Comparison of ENCODE assay signal across 19 mouse cellular contexts in genomic region chr10:69160877-69161276, GRCm38 (mm10). TPM values are rescaled to one million over a fixed set of nuclear protein-coding genes. Genes with fewer than 3 reads are reported as not detected.
DNase-seq lines count a peak whose midpoint lies in the region; ATAC-seq lines count a peak whose summit lies in the region.
"Had no signal": no experiment of that assay in that cellular context is flagged by ENCODE, and none has a peak within 500 bp of the region (broad histone marks: within the 10 kb centered on the region; RNA-seq: fewer than 3 reads in every experiment).

No protein-coding gene starts in this region.

- peak; percentile 81 for DNase-seq in kidney, adult 11 months
- DNase-seq in kidney, adult 8-10 months = peak; percentile 75 to 88
- DNase-seq in kidney, postnatal 36 days = peak; percentile 67 to 90
- peak; percentile 32 for DNase-seq in thymus, postnatal 4 days
- no peak for DNase-seq in neural tube, embryonic 10.5 days (ENCODE audit: extremely low spot score, low spot score)
- DNase-seq in gastrocnemius, adult 18-20 months (ENCODE audit: low spot score) = no peak
- DNase-seq: adrenal gland, postnatal 10 days; cerebellum, adult 11-12 months; cerebellum, postnatal 25 days; gastrocnemius, postnatal 36 days; heart, postnatal 10 days; right cerebral cortex, postnatal 14 days had no signal

- WGBS in kidney, embryonic 14.5 days = 84% methylated on average over 2 of the region's 2 CpGs

- no peaks in the 10 kb centered on the region for H3K4me1 ChIP-seq in kidney, embryonic 14.5 days (ENCODE audit: control insufficient read depth, insufficient read depth, low read length)
- H3K4me1 ChIP-seq: forebrain, embryonic 13.5 days; hindbrain, embryonic 15.5 days had no signal

- H3K9me3 ChIP-seq in kidney, embryonic 14.5 days (ENCODE audit: control insufficient read depth, low read length) = no peaks in the 10 kb centered on the region
- H3K9me3 ChIP-seq: forebrain, embryonic 13.5 days; hindbrain, embryonic 15.5 days; lung, embryonic 15.5 days had no signal

- H3K4me3 ChIP-seq in kidney, embryonic 14.5 days (ENCODE audit: low read length) = no peak overlapping the region
- H3K4me3 ChIP-seq: forebrain, embryonic 13.5 days; hindbrain, embryonic 15.5 days; limb, embryonic 13.5 days; lung, embryonic 15.5 days had no signal

- H3K27me3 ChIP-seq in kidney, embryonic 14.5 days (ENCODE audit: control insufficient read depth, insufficient read depth, low read length) = no peaks in the 10 kb centered on the region
- H3K27me3 ChIP-seq: forebrain, embryonic 13.5 days; hindbrain, embryonic 15.5 days; limb, embryonic 13.5 days; lung, embryonic 15.5 days had no signal

- H3K36me3 ChIP-seq in kidney, embryonic 14.5 days (ENCODE audit: control insufficient read depth, insufficient read depth, low read length) = no peaks in the 10 kb centered on the region
- H3K36me3 ChIP-seq: hindbrain, embryonic 15.5 days; limb, embryonic 13.5 days; lung, embryonic 15.5 days had no signal

- no peak overlapping the region for H3K27ac ChIP-seq in kidney, embryonic 14.5 days (ENCODE audit: low read depth, low read length)
- H3K27ac ChIP-seq: forebrain, embryonic 13.5 days; hindbrain, embryonic 15.5 days; limb, embryonic 13.5 days; lung, embryonic 15.5 days; macrophage had no signal

- ATAC-seq in kidney, embryonic 14.5 days (ENCODE audit: low FRiP score, low TSS enrichment) = no peak
- ATAC-seq: forebrain, embryonic 13.5 days had no signal

- no peak overlapping the region for H3K9ac ChIP-seq in kidney, embryonic 14.5 days (ENCODE audit: low read depth, low read length)
- H3K9ac ChIP-seq: forebrain, embryonic 13.5 days; hindbrain, embryonic 15.5 days; limb, embryonic 13.5 days; lung, embryonic 15.5 days had no signal

- H3K4me2 ChIP-seq in kidney, embryonic 14.5 days (replicated peaks; ENCODE audit: low read depth, low read length) = no peak overlapping the region
- H3K4me2 ChIP-seq: forebrain, embryonic 13.5 days; hindbrain, embryonic 15.5 days; limb, embryonic 13.5 days; lung, embryonic 15.5 days; midbrain, embryonic 11.5 days had no signal

RNA-seq across cellular contexts. Expression of gene Rhobtb1, which starts 9.6 kb away (rescaled TPM):
- polyA plus RNA-seq in kidney, embryonic 14.5 days (2014; fragmentation: Nextera tagmentation; extraction: Ambion mirVana) = 20.3 and 26.6 TPM in 2 replicates
- 10 to 100 TPM; 28.5 to 42.2 TPM for total RNA-seq in gastrocnemius, adult 18-20 months (2021)

RNA-seq across cellular contexts. Expression of gene A930033H14Rik, which starts 52.0 kb away (rescaled TPM):
- polyA plus RNA-seq in kidney, embryonic 14.5 days (2014; fragmentation: Nextera tagmentation; extraction: Ambion mirVana) = 1.5 and 2.6 TPM in 2 replicates
- total RNA-seq in gastrocnemius, adult 18-20 months (2021) = 1 to 10 TPM; 4.4 to 4.8 TPM

Comparison
In these comparisons a context has a peak if more than half of its experiments do, and no peak if none do; other contexts are left out.
1. DNase-seq: peak in kidney, adult 11 months (single experiment), kidney, adult 8-10 months (2 of 2), kidney, postnatal 36 days (2 of 2) and thymus, postnatal 4 days (single experiment); none in neural tube, embryonic 10.5 days (single experiment) and gastrocnemius, adult 18-20 months (single experiment).